Mouse (Mus musculus): Measurements from ENCODE around the gene Cst12. TPM values are rescaled to one million over a fixed set of nuclear protein-coding genes. Genes with fewer than 3 reads are reported as not detected.

Cst12 gene
- polyA plus RNA-seq, 1 experiment from 2014 or later: not detected

Other genes starting within 250 kb of the Cst12 start
- gene Nxt1, start 116.8 kb upstream of the Cst12 start, polyA plus RNA-seq (2014; fragmentation: Nextera tagmentation; extraction: Ambion mirVana): 101 and 105 TPM in 2 replicates
- gene Gzf1, start 108.3 kb upstream of the Cst12 start, polyA plus RNA-seq (2014; fragmentation: Nextera tagmentation; extraction: Ambion mirVana): 22.4 and 27.3 TPM in 2 replicates
- gene Napb, start 56.9 kb upstream of the Cst12 start, polyA plus RNA-seq (2014; fragmentation: Nextera tagmentation; extraction: Ambion mirVana): 22.8 and 25.7 TPM in 2 replicates
- not detected in 2 replicates for gene Cstl1, start 39.0 kb upstream of the Cst12 start, polyA plus RNA-seq (2014; fragmentation: Nextera tagmentation; extraction: Ambion mirVana)
- not detected in 2 replicates for gene Cst11, start 17.9 kb upstream of the Cst12 start, polyA plus RNA-seq (2014; fragmentation: Nextera tagmentation; extraction: Ambion mirVana)
- gene 8030411F24Rik, start 7.4 kb upstream of the Cst12 start, polyA plus RNA-seq (2014; fragmentation: Nextera tagmentation; extraction: Ambion mirVana): not detected in 2 replicates
- gene Cst8, start 9.4 kb downstream of the Cst12 start, polyA plus RNA-seq (2014; fragmentation: Nextera tagmentation; extraction: Ambion mirVana): not detected in 2 replicates
- gene Cst13, start 30.7 kb downstream of the Cst12 start, polyA plus RNA-seq (2014; fragmentation: Nextera tagmentation; extraction: Ambion mirVana): not detected in 2 replicates
- not detected in 2 replicates for gene Cst9, start 45.8 kb downstream of the Cst12 start, polyA plus RNA-seq (2014; fragmentation: Nextera tagmentation; extraction: Ambion mirVana)
- not detected in 2 replicates for gene 9230104L09Rik, start 75.7 kb downstream of the Cst12 start, polyA plus RNA-seq (2014; fragmentation: Nextera tagmentation; extraction: Ambion mirVana)
- 309 and 318 TPM in 2 replicates for gene Cst3, start 86.3 kb downstream of the Cst12 start, polyA plus RNA-seq (2014; fragmentation: Nextera tagmentation; extraction: Ambion mirVana)
- gene Gm1330, start 213.9 kb downstream of the Cst12 start, polyA plus RNA-seq (2014; fragmentation: Nextera tagmentation; extraction: Ambion mirVana): not detected in 2 replicates
- not detected in 2 replicates for gene Gm10750, start 227.9 kb downstream of the Cst12 start, polyA plus RNA-seq (2014; fragmentation: Nextera tagmentation; extraction: Ambion mirVana)

Measured in neural tube, embryonic 11.5 days (tissue).